Mouse (Mus musculus): ENCODE results near the gene Col19a1. TPM values are rescaled to one million over a fixed set of nuclear protein-coding genes. Genes with fewer than 3 reads are reported as not detected.

Col19a1 gene
- polyA plus RNA-seq, 1 experiment: not detected

DNA sequence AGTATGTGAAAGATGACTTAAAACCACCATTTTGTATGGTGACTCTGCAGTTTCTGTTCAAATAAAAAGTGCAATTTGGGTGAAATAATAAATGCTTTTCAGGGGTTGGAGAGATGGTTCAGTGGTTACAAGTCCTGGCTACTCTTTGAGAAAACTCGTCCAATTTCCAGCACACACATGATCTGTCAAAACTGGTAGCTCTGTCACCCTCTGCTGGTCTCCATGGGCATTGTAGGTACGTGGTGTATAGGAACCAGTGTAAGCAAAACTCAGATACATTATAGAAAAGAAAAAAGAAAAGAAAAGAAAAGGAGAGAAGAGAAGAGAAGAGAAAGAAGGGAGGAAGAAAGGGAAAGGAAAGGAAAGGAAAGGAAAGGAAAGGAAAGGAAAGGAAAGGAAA, 212.4 kb downstream of the Col19a1 start:
- TF ChIP-seq FLI1 (IDR thresholded peaks at IDR 0.05; ENCODE audit: low read length) (no peak), GATA1 (IDR thresholded peaks at IDR 0.05; ENCODE audit: borderline replicate concordance, low read length) (no peak)

DNA sequence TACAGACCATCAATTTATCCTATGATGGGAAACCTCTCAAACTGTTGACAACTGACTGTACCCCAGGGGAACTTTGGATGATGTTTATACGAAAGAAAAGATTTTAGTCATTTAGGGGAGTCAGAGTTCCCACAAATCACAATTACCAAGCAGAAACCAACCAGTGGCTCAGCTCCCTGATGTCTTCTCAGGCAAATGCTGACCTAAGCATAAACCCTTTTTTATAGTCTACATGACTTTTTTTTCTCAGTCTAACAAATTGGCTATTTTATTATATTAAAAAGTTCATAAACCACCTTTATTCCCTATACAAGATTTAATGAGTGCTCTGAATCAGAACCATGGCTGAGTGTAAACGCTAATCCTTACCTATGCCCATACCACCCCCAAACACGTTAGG, 213.6 kb downstream of the Col19a1 start:
- TF ChIP-seq GATA1 (IDR thresholded peaks at IDR 0.05; ENCODE audit: borderline replicate concordance, low read length): no peak
- TF ChIP-seq FLI1 (IDR thresholded peaks at IDR 0.05; ENCODE audit: low read length): no peak

More for the DNA sequence above, 212.4 kb downstream of the Col19a1 start:
- Histone ChIP-seq H3K9me3 (peaks cover 19% of the 10 kb centered on the region), H3K27me3 (replicated peaks) (no peaks in the 10 kb centered on the region), H3K4me3 (replicated peaks) (no peak overlapping the region), H3K36me3 (replicated peaks; ENCODE audit: low read length) (no peaks in the 10 kb centered on the region), H3K4me1 (no peaks in the 10 kb centered on the region)

DNA sequence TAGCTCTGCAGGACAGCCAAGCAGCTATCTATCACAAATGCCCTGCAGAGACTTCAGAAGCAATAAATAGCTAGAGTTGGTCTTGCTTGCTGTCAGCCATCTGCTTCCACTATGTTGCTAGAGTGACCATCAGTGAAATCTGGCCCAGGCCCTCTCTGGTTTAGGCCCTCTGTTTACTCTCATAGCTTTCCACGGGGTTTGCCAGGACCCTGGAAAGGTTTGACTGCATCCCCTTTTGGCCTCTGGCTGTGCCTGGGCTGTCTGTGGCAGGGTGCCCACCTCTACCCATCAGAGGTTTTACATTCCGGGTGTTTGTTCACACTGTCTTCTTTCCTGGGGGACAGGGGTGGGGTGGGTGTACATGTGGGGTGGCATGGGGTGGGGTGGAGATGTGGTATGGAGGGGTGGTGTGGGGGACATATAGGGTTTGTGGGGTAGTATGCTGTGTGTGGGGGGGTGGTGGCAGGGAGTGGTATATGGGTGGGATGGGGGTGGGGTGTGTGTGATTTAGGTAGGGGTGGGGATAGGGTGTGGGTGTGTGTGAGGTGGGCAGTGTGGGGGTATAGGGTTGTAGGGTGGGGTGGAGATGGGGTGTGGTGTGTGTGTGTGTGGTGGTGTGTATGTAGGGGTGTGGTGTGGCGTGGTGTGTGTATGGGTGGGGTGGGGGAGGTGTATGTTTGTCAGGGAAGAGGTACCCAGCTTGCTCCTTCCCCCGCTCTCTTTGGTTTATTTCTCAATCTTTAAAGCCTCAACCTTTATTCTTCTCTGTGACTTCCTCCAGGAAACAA, 214.6 kb downstream of the Col19a1 start:
- Histone ChIP-seq H3K4me1 (no peaks in the 10 kb centered on the region), H3K9me3 (peaks cover 8% of the 10 kb centered on the region; the same call in 1 of the 2 replicates), H3K36me3 (replicated peaks; ENCODE audit: low read length) (no peaks in the 10 kb centered on the region), H3K27me3 (replicated peaks) (no peaks in the 10 kb centered on the region), H3K4me3 (replicated peaks) (no peak overlapping the region)
- TF ChIP-seq FLI1 (IDR thresholded peaks at IDR 0.05; ENCODE audit: low read length) (no peak), GATA1 (IDR thresholded peaks at IDR 0.05; ENCODE audit: borderline replicate concordance, low read length) (no peak)

More for the DNA sequence above, 213.6 kb downstream of the Col19a1 start:
- H3K9me3 ChIP-seq: peaks cover 13% of the 10 kb centered on the region; the same call in 1 of the 2 replicates
- no peak overlapping the region for H3K4me3 ChIP-seq (replicated peaks)
- H3K4me1 ChIP-seq: no peaks in the 10 kb centered on the region
- H3K27me3 ChIP-seq (replicated peaks): no peaks in the 10 kb centered on the region
- no peaks in the 10 kb centered on the region for H3K36me3 ChIP-seq (replicated peaks; ENCODE audit: low read length)

DNA sequence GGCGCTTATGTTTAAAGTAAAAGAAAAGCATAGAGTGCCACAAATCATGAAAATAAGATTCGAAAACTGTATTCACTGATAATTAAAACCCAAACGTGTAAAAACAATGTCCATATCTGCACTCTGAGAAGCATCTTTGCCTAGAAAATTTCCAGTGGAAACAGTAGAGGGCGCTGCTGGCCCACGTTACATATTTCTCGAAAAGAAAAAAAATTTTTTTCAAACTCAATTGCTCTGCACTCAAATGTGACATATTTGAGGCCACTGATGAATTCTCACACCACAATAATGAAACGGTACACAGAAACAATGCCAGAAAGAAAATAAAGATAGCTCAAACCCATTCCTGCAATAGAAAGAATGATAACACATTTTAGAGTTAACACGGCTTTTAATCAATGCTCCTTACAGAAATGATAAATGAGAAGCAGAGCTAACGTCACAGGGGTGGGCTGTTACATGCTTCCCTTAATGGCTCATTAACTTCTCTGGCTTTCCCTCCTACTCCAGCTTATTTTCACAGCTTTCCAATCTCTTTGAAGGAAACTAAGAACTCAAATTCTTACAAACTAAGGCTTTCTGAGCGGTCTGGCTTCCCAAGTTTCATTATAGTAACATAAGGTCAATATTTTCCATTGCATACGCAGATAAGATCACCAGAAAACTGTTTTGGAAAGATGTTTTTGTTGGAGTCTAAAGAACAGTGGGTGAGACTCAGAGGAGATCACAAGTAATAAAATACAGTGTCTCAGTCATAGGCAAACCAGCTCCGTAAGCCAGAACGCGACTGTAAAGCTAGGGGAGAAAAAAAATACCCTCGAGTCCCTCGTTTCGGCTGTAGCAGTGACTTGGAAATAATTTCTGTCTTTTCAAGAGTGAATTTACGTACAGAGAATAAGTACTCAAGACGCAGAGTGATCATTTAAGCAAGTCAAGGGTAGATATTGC, 219.4 kb downstream of the Col19a1 start:
- Histone ChIP-seq H3K4me3 (replicated peaks) (no peak overlapping the region), H3K36me3 (replicated peaks; ENCODE audit: low read length) (no peaks in the 10 kb centered on the region), H3K27me3 (replicated peaks) (no peaks in the 10 kb centered on the region), H3K9me3 (peaks cover 8% of the 10 kb centered on the region), H3K4me1 (no peaks in the 10 kb centered on the region)
- TF ChIP-seq GATA1 (IDR thresholded peaks at IDR 0.05; ENCODE audit: borderline replicate concordance, low read length) (no peak), FLI1 (IDR thresholded peaks at IDR 0.05; ENCODE audit: low read length) (no peak)

DNA sequence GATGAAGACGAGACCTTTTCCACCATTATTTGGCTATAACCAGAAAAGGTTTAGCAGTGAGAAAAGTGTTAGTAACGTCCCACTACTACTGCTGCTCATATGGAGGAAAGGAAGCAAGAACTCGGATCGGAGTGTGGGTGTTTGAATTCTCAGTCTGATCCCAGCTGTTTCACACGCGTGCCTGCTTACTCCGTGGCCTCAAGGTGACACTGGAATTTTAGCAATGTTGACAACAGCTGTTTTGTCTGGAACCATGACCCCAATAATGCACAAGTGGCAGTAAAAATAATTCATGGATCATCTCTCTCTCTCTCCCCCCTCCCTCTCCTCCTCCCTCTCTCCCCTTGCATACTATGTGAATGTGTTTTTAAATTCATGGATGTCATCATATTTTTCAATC, 222.5 kb downstream of the Col19a1 start:
- TF ChIP-seq FLI1 (IDR thresholded peaks at IDR 0.05; ENCODE audit: low read length): no peak
- TF ChIP-seq GATA1 (IDR thresholded peaks at IDR 0.05; ENCODE audit: borderline replicate concordance, low read length): no peak
- H3K4me1 ChIP-seq: no peaks in the 10 kb centered on the region
- no peak overlapping the region for H3K4me3 ChIP-seq (replicated peaks)
- H3K27me3 ChIP-seq (replicated peaks): no peaks in the 10 kb centered on the region
- H3K9me3 ChIP-seq: peaks cover 27% of the 10 kb centered on the region
- no peaks in the 10 kb centered on the region for H3K36me3 ChIP-seq (replicated peaks; ENCODE audit: low read length)

DNA sequence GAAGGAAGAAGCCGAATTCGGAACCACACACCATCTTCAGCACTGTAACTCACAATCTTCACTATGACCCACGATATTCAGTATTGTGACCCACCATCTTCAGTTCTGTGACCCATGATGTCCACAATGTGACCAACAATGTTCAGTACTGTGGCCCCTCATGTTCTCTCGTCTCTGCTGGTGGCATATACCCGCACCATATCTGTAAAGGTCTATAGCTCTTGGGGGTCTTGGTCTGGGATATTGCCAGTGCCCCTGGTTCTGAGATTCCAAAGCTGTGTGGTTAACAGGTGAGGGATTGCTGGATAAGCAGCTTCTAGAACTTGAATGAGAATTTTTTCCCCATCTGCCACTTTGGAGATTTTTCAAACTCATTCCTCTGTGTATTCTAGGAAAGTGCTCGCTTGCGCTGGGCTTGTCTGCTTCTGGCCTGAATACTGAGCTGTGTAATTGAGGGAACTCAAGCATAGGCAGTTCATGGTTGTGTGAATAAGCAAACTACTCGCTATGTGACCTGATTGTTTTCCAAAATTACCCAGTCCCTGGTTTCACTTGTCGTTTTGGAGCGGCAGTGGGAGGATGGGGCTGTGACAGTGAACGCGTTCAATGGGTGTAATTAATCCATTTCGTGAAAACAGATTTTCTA, 225.2 kb downstream of the Col19a1 start:
- Histone ChIP-seq H3K9me3 (peaks cover 27% of the 10 kb centered on the region), H3K4me1 (no peaks in the 10 kb centered on the region), H3K36me3 (replicated peaks; ENCODE audit: low read length) (no peaks in the 10 kb centered on the region), H3K27me3 (replicated peaks) (no peaks in the 10 kb centered on the region), H3K4me3 (replicated peaks) (no peak overlapping the region)
- TF ChIP-seq GATA1 (IDR thresholded peaks at IDR 0.05; ENCODE audit: borderline replicate concordance, low read length) (no peak), FLI1 (IDR thresholded peaks at IDR 0.05; ENCODE audit: low read length) (no peak)

DNA sequence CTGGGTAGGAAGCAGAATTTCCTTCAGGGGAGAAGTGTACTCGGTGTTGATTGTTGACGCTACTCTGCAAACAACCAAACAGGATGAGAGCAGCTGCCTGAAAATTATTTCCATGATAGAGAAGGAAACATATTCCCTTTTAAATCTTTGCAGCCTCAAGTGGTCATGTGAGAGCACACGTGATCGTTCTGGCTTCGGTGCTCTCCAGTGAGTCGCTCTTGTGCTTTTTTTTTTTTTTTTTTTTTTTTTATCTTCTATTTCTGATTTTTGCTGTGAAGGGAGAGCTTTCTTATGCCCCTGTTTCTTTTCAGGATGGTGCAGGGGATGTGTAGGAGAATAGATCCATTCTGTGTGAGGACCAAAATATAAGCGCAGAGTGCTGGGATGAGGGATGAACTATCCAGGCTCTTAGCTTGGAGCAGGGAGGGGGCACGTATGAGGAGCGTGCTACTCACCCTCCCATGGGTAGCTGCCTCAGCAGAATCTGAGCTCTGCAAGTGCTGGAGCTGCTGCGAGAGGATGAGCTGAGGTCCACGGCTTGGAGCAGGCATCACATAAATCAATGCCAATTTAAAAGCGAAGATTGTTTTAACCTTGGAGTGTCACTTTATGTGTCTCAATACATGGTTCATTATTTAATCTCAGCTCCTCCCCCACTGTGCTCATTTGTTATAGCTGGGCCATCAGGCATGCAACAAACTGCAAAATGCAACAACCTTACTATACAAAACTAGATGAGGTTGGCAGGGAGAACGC, 237.6 kb downstream of the Col19a1 start:
- no peak overlapping the region for H3K4me3 ChIP-seq (replicated peaks)
- no peaks in the 10 kb centered on the region for H3K4me1 ChIP-seq
- no peaks in the 10 kb centered on the region for H3K27me3 ChIP-seq (replicated peaks)
- TF ChIP-seq GATA1 (IDR thresholded peaks at IDR 0.05; ENCODE audit: borderline replicate concordance, low read length) (no peak), FLI1 (IDR thresholded peaks at IDR 0.05; ENCODE audit: low read length) (no peak)
- H3K36me3 ChIP-seq (replicated peaks; ENCODE audit: low read length): no peaks in the 10 kb centered on the region
- peaks cover 22% of the 10 kb centered on the region for H3K9me3 ChIP-seq

DNA sequence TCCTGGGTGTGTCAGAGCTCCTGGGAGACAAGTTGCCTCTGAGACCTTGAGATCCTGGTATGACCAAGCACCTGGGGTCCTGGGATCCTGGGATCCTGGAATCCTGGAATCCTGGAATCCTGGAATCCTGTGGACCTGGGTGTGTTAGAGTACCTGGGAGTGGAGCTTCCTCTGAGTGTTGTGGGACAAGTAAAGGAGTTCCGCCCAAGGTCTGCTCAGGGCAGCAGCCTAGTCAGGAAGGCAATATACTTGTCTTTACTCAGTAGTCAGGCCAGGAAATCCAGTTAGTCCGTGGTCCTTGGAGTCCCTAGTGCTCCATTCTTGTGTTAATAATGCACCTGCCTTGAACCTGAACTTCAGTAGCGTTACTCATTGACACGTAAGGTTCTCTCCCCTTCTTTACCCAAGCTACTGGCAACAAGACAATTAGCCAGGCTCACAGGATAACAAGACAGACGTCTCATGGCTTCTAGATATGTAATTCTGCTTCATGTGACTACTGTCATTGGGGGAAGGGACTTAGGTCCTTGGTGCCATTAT, 239.6 kb downstream of the Col19a1 start:
- Histone ChIP-seq H3K9me3 (peaks cover 22% of the 10 kb centered on the region), H3K4me3 (replicated peaks) (no peak overlapping the region), H3K36me3 (replicated peaks; ENCODE audit: low read length) (no peaks in the 10 kb centered on the region), H3K4me1 (no peaks in the 10 kb centered on the region), H3K27me3 (replicated peaks) (no peaks in the 10 kb centered on the region)
- TF ChIP-seq GATA1 (IDR thresholded peaks at IDR 0.05; ENCODE audit: borderline replicate concordance, low read length): no peak
- TF ChIP-seq FLI1 (IDR thresholded peaks at IDR 0.05; ENCODE audit: low read length): no peak
